Mouse (Mus musculus) intestine, postnatal 0 days (tissue): Measurements from ENCODE around the gene Krtap5-2. TPM values are rescaled to one million over a fixed set of nuclear protein-coding genes. Genes with fewer than 3 reads are reported as not detected.
"Not testable (repeated sequence)": the region's sequence is repeated elsewhere in the genome, so short reads cannot be mapped to it uniquely, and the experiment has no call there.

Experiments
- ATAC-seq: fragments of 200-750 bp; cut with Nextera tagmentation; 2 replicates; pipeline ENCODE4 v1.8.0; 2017; ENCODE audit warnings: mild to moderate bottlenecking, moderate TSS enrichment, moderate library complexity
- H3K27ac ChIP-seq: fragments of 300-500 bp; sonication (generic); 2 replicates; pipeline ENCODE4 v1.5.1; 2014; ENCODE audit warnings: mild to moderate bottlenecking, low read depth, low read length, moderate library complexity
- H3K27me3 ChIP-seq: fragments of 300-500 bp; sonication (generic); replicated peaks from 2 replicates; pipeline ENCODE4 v1.6.1; 2014; ENCODE audit warnings: low read length, mixed read lengths; ENCODE audit not compliant: control insufficient read depth, insufficient read depth
- H3K36me3 ChIP-seq: fragments of 300-500 bp; sonication (generic); 2 replicates; pipeline ENCODE4 v1.6.1; 2014; ENCODE audit warnings: mild to moderate bottlenecking, moderate library complexity; ENCODE audit not compliant: control insufficient read depth, insufficient read depth
- H3K4me1 ChIP-seq: fragments of 300-500 bp; sonication (generic); replicated peaks from 2 replicates; pipeline ENCODE4 v1.6.1; 2014; ENCODE audit warnings: antibody characterized with exemption, low read length, mixed read lengths; ENCODE audit not compliant: control insufficient read depth, insufficient read depth
- H3K4me2 ChIP-seq: fragments of 300-500 bp; sonication (generic); replicated peaks from 2 replicates; pipeline ENCODE4 v1.6.1; 2014; ENCODE audit warnings: low read depth, mild to moderate bottlenecking, moderate library complexity
- H3K4me3 ChIP-seq: fragments of 300-500 bp; sonication (generic); 2 replicates; pipeline ENCODE4 v1.5.1; 2014; ENCODE audit warnings: low read depth, low read length
- H3K9ac ChIP-seq: fragments of 300-500 bp; sonication (generic); 2 replicates; pipeline ENCODE4 v1.6.1; 2014; ENCODE audit warnings: mild to moderate bottlenecking, low read depth, low read length
- H3K9me3 ChIP-seq: fragments of 300-500 bp; sonication (generic); 2 replicates; pipeline ENCODE4 v1.6.1; 2016; ENCODE audit warnings: mixed run types; ENCODE audit not compliant: control insufficient read depth
- CTCF ChIP-seq: sonication (generic); IDR thresholded peaks from 2 replicates; pipeline ENCODE4 v1.5.1; 2016; ENCODE audit warnings: low read depth, mild to moderate bottlenecking, control low read depth, antibody characterized with exemption, moderate library complexity
- WGBS: fragments of 180-500 bp; shearing (Covaris S2); extraction: QIAGEN DNeasy Blood & Tissue Kit; methylation state at CpG from one replicate; pipeline ENCODE4 v1.1.7; 2014; 5-methylcytosine and 5-hydroxymethylcytosine counted together
- polyA plus RNA-seq: library from polyadenylated mRNA; unstranded; fragments of >200 nt; fragmentation: Nextera tagmentation; extraction: Ambion mirVana; gene quantifications from 2 replicates; pipeline ENCODE4 v1.2.1, GENCODE M21; 2015

The Krtap5-2 gene
- polyA plus RNA-seq, 1 experiment from 2014 or later, result not detected

GRCm38 (mm10) chr7:142198748-142199147, 22.9 kb upstream of the Krtap5-2 start:
- Histone ChIP-seq H3K27ac (no peak overlapping the region), H3K4me2 (no peak overlapping the region), H3K4me1 (no peaks in the 10 kb centered on the region), H3K36me3 (no peaks in the 10 kb centered on the region), H3K9me3 (0 out of 2 replicates have a peak, but pooled peaks cover 3% of the 10 kb centered on the region), H3K9ac (no peak overlapping the region), H3K27me3 (peaks cover 3% of the 10 kb centered on the region; the same call in 1 of the 2 replicates), H3K4me3 (no peak overlapping the region)
- ATAC-seq, result no peak
- 69% methylated on average over 2 of the region's 2 CpGs for WGBS
- TF ChIP-seq CTCF, result no peak

GRCm38 (mm10) chr7:142190289-142190688, 14.5 kb upstream of the Krtap5-2 start, which contains the start of gene Gm10153:
TSS of gene Gm10153 (minus strand) at chr7:142190389.
- no peaks in the 10 kb centered on the region for H3K36me3 ChIP-seq
- TF ChIP-seq CTCF, result no peak
- 15% methylated on average over 2 of the region's 2 CpGs for WGBS
- no peak within 1 kb of the TSS for H3K27ac ChIP-seq
- peaks cover 17% of the 10 kb centered on the region for H3K27me3 ChIP-seq
- no peak within 1 kb of the TSS for H3K9ac ChIP-seq
- peak; percentile 25; the same call in 1 of the 2 replicates for ATAC-seq
- no peak within 1 kb of the TSS for H3K4me3 ChIP-seq
- 0 out of 2 replicates have a peak, but pooled peaks cover 3% of the 10 kb centered on the region for H3K9me3 ChIP-seq
- no peaks in the 10 kb centered on the region for H3K4me1 ChIP-seq
- no peak within 1 kb of the TSS for H3K4me2 ChIP-seq

- Histone ChIP-seq H3K36me3 (no peaks in the 10 kb centered on the region), H3K4me1 (no peaks in the 10 kb centered on the region), H3K27me3 (peaks cover 17% of the 10 kb centered on the region), H3K4me2 (no peak overlapping the region), H3K27ac (no peak overlapping the region), H3K4me3 (no peak overlapping the region), H3K9ac (no peak overlapping the region), H3K9me3 (no peaks in the 10 kb centered on the region)
- no peak for TF ChIP-seq CTCF
- WGBS, result 76% methylated on average over 2 of the region's 2 CpGs
- ATAC-seq, result no peak
Measured at GRCm38 (mm10) chr7:142188156-142188555, 12.4 kb upstream of the Krtap5-2 start.

GRCm38 (mm10) chr7:142181021-142181420, 5.2 kb upstream of the Krtap5-2 start:
- no peaks in the 10 kb centered on the region for H3K36me3 ChIP-seq
- WGBS, result 39% methylated on average over 1 of the region's 1 CpGs
- no peak overlapping the region for H3K4me2 ChIP-seq
- H3K4me1 ChIP-seq, result no peaks in the 10 kb centered on the region
- H3K9me3 ChIP-seq, result no peaks in the 10 kb centered on the region
- no peak overlapping the region for H3K4me3 ChIP-seq
- H3K9ac ChIP-seq, result no peak overlapping the region
- no peak for ATAC-seq
- no peak overlapping the region for H3K27ac ChIP-seq
- no peaks in the 10 kb centered on the region for H3K27me3 ChIP-seq
- TF ChIP-seq CTCF, result no peak

DNA sequence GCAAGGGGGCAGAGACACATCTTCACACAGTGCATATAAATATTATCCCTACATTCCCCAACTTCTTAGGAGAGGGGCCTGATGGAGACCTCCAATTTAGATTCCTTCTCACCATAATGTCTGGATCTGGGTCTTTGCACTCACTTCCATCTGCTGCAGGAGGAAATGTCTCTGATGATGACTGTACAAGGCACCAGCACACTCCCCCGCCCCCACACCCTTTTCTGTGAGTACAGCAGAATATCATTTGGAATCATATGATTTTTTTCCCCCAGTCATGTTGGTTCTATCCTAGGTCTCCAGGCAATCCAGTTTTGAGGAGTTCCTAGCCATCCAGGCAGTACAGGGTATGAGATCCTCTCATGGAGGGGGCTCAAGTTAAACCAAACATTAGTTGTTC, 2.9 kb upstream of the Krtap5-2 start:
- Histone ChIP-seq H3K27me3 (no peaks in the 10 kb centered on the region), H3K9ac (no peak overlapping the region), H3K9me3 (no peaks in the 10 kb centered on the region), H3K4me1 (no peaks in the 10 kb centered on the region), H3K4me3 (no peak overlapping the region), H3K27ac (no peak overlapping the region), H3K36me3 (no peaks in the 10 kb centered on the region), H3K4me2 (no peak overlapping the region)
- 94% methylated on average over 1 of the region's 1 CpGs for WGBS
- no peak for TF ChIP-seq CTCF
- ATAC-seq, result no peak

- H3K9me3 ChIP-seq, result no peaks in the 10 kb centered on the region
- no peak overlapping the region for H3K4me3 ChIP-seq
- peak; percentile 67 for TF ChIP-seq CTCF
- no peak for ATAC-seq
- 50% methylated on average over 3 of the region's 3 CpGs for WGBS
- H3K27me3 ChIP-seq, result 0 out of 2 replicates have a peak, but pooled peaks cover 2% of the 10 kb centered on the region
- no peaks in the 10 kb centered on the region for H3K4me1 ChIP-seq
- H3K27ac ChIP-seq, result no peak overlapping the region
- no peak overlapping the region for H3K4me2 ChIP-seq
- H3K9ac ChIP-seq, result no peak overlapping the region
- no peaks in the 10 kb centered on the region for H3K36me3 ChIP-seq
Measured at GRCm38 (mm10) chr7:142169836-142170235, 6.0 kb downstream of the Krtap5-2 start.

DNA sequence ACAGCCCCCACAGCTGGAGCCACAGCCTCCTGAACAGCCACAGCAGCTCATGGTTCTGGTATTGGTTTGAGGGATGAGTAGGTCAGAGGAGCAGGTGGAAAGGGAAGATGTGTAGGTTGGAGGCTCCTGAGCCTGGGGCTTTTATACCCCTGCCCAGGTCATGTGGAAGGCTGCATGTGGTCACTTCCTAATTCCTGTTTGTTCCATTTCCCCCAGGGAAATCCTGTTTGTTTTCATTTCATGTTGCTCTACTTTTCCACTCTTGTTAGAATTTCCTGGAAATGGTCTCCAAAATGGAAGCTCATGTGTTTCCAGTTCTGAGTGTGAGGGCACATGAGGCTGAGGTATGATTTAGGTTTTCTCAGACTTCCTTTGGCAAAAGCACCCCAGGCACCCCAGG, 10.2 kb downstream of the Krtap5-2 start, which contains the start of gene Gm4553:
TSS of gene Gm4553 (minus strand) at position 101 of the 400 bp plus-strand sequence.
- H3K27ac ChIP-seq, H3K4me1 ChIP-seq, H3K27me3 ChIP-seq, H3K36me3 ChIP-seq, H3K9me3 ChIP-seq, H3K4me2 ChIP-seq, ATAC-seq, H3K9ac ChIP-seq, H3K4me3 ChIP-seq: not testable (repeated sequence)
